Mouse (Mus musculus) layer of hippocampus, postnatal 14 days (tissue): ENCODE measurements around the gene Hif3a. TPM values are rescaled to one million over a fixed set of nuclear protein-coding genes. Genes with fewer than 3 reads are reported as not detected.

Experiments
- DNase-seq, 2 experiments: peaks; one replicate each; pipeline ENCODE4 v3.0.0; 2021 to 2022; ENCODE audit warnings: low spot score in 2 of 2, mixed read lengths in 1 of 2
- total RNA-seq, 2 experiments: library from RNA; stranded (reverse); gene quantifications; 2 replicates each; pipeline ENCODE4 v1.2.3; 2021

Gene Hif3a
- total RNA-seq, 2 experiments from 2014 or later: 13.7 to 18.7 TPM

DNA sequence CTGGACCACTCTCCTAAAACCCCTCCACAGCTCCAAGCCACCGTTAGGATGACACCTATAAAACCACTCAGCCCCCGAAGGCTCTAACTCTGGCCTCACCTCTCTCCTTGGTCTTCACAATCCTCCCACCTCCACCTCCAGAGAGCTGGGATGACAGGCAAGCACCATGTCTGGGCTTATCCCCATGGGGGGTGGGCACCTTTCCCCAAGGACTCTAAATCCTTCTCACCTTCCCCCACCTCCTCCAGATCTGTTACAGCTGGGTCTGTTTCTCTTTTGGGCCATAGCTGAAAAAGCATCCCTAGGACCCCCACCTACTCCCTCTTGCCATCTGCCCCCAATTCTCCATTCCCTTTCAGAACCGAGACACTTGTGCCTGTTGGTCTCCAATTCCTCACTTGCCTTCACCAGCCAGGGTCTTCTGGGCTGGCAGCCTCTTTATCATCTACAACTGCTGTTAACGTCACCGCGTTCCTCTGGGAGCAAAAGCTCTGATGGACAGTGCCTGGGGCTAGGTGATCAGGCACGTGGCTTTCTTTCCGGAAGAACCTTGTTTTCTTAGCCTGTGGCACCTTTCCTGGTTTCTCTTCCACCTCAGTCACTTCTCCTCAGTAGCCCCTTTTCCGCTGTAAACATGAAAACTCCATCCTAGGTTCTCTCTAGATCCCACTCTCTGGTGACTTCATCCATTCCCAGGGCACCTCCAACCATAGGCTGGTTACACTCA, 36.2 kb downstream of the Hif3a start:
- DNase-seq: no peak

DNA sequence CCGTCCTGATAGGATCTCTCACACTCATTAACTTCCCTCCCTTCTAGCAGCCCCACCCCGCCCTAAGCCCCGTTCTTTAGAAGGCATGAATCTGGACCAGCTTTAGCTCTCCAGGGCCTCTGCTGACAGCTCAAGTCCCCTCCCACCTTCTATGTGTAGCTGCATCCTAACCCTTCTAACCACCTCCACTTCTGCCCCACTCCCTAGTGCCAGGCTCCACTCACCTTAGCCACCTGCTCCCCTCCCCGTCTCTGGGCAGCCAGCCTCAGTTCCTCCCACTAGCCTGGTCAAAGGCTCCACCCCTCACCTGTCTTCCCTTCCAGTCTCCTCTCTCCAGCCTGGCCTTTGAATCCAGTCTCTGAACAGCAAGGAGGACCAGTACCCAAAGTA, 36.7 kb downstream of the Hif3a start:
- no peak for DNase-seq

DNA sequence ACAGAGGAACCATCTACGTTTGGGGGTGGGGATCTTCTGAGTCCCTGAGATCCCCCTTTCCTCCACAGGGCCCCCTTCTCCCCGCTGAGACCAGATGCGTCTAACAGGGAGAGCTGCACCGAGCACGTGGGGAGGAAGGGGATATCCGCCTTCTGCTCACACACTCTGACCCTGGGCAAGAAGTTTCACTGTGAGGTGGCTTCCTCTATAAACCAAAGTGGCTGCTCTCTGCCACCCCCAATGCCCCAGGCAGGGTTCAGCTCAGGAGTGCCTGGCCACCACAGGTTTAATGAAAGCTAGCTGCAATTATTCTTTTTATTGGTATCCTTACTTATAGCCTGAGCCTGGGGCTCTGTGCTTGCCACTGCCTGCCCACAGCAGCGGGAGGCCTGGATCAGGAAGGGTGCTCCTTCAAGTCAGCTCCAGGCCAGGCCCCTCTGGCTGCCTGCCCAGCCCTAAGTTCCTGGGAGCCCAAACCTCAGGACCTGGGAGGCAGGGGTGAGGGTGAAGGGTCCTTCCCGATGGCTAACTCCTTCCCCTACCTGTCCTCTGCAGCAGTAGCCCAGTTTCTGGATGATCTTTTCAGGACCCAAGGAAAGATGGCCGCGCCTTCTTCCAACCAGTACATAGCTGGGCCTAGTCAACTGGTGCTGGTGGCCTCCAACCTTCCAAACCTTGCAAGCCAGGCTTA, 37.3 kb downstream of the Hif3a start:
- DNase-seq: no peak

- no peak for DNase-seq
Observed at GRCm38 (mm10) chr7:17024141-17024540, 38.1 kb downstream of the Hif3a start.

DNA sequence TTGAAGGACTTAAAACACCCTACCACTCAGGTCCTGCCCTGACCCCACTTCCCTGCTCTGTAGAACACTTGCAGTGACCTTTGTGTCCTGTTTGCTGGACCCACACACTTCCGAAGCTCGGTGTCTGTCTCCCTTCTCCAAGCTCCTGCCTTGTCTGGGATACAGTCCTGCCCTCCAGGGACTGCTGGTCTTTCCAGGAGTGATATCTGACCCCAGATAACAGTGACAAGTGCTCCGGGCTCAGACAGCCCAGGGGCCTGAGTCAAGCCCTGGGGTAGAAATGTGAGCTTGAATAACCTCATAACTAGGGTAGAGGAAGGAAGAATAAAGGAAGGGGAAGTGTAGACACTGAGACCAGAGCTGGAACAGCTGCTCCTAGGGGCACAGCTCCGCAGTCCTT, 38.5 kb downstream of the Hif3a start:
- no peak for DNase-seq

GRCm38 (mm10) chr7:17022176-17022575, 40.1 kb downstream of the Hif3a start:
- no peak for DNase-seq

DNA sequence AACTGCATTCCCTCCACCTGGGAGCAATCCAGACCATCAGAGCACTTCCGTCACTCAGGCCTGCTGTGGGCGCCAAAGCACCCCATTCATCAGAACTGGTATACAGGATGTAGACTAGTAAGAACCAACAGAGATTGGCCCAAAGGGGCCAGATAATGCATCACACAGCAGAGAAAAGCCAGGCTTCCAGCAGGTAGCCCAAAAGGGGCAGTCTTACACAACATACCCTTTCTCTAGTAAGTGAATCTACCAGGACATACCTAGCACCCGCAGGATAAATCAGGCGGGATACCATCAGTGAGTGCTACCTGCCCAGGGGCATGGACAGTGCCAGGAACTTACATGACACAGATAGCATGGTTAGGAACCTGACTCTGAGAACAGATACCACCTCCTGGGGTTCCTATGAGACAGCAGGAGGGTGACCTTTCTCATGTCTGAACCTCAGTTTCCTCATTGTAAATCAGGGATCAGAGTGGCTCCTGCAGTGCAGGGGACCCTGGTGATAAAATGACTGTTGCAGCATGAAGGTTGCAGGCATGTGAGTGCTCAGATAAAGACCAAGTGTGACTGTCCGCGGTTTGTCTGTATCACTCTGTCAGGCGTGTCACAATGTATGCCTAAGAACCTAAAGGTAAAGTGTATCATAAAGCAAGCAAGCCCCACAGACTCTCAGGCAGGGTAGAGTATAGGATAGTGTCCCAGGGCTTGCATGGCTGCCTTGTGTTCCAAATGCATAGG, 42.6 kb downstream of the Hif3a start:
- no peak for DNase-seq

DNA sequence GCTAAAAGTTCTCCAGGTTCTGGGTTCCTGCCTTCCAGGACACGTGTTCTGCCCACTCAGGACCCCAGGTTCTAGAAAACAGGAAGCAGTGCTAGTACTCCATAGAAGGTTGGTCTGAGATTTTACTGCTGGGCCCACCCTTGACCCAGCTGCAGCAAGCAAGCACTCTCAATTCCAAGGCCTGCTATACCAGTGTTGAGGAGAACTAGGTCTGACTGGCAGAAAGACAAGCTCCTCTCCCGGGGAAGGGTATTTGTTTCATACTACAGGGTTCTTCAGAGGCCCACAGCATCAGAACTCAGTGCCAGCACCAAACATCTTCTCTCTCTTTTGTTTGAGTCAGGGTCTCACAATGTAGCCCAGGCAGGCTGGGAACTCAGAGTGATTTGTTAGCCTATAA, 44.3 kb downstream of the Hif3a start:
- DNase-seq: no peak

GRCm38 (mm10) chr7:17017036-17017435, 45.2 kb downstream of the Hif3a start:
- peak; percentile 83 to 94 for DNase-seq

GRCm38 (mm10) chr7:17015381-17015780, 46.8 kb downstream of the Hif3a start:
- no peak for DNase-seq

DNA sequence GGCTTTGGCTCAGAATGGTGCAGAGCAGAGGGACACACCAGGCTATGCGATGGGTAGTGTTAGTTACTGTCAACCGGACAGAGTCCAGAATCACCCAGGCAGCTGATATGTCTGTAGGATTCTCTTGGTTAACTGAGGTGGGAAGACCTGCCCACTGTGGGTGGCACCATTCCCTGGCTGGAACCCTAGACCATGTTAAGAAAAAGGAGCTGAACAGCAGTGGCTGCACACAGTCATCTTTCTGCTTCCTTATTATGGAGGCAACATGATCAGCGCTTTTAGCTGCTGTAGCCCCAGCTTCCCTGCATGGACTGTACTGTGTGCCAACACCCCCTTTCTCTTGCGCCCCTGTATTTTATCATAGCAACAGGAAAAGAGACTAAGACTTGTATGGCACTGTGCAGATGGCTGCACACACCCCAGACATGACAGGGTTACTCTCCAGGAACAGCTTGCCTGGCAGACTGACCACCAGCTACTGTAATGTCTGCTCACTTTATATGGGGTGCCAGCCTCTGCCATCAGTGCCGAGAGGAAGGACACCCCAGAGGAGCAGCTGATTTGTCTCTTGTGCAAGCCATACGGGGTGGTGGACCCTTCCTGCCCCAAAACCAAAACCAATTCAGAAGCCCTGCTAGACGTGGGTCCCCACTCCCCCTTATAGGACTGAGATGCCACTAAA, 50.2 kb downstream of the Hif3a start:
- DNase-seq: no peak

GRCm38 (mm10) chr7:17010010-17010347, 52.2 kb downstream of the Hif3a start:
- DNase-seq: no peak

DNA sequence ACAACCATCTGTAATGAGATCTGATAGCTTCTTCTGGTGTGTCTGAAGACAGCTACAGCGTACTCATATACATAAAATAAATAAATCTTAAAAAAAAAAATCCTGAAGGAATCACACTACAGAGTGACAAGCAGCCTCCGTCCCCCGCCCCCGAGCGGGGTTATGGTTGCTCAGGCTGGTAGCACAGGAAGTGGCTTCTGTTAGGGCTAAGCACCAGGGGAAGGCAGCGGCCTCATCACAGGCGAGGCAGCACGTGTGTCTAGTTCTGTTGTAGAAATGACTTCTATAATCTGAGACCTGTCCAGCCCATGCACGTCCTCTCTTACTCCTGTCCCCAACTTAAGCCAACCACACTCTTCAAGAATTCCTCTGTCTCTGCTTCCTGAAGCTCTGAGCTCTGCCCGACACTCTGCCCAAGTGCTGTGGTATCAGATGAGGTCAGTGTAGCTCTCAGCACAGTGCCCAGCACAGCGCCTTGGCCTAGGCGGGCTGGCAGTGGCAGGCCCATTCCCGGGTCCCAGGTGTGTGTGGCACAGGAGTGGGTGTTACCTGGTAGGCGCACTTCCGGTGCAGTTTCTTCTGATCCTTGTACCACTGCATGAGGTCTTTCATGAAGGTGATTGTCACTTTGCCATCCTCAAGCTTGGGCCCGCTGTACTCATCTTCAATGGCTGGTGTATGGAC, 52.8 kb downstream of the Hif3a start:
- no peak for DNase-seq

DNA sequence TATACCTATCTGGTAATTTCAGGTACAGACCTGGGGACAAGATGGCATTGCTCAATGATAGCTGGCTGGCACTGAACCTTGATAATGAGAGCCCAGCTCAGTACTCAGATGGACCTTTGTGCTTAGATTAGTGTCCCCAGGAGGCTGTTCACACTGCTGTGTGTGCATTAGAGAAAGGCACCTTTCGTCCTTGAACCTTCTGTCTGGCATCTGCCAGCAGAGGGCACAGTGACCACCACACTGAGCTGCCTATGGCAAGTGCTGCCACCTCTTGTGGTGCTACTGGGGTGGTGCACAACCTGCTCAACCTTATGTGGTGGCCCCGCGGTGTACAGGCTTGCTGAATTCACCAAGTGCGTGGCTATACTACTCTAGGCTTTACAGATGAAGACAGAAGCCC, 54.9 kb downstream of the Hif3a start:
- no peak for DNase-seq

DNA sequence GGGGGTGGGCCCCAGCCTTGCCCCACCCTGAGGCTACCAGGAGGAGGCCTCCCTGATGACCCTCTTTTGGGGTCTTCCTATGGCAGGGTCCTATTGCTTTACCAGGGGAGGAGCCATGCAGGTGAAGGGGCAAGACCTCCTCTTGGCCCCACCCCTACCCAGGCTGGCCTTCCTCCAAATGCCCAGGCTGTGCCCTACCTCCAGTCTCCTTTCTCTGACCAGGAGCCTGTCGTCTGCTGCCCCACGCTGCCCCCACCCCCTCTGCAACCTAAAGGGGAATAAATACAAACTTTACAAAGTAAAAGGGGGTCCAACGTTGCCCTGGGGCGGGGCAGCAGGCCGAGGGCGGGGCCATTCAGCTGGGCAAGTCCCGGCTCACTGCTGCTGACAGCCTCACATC, 57.5 kb downstream of the Hif3a start:
- DNase-seq: no peak

DNA sequence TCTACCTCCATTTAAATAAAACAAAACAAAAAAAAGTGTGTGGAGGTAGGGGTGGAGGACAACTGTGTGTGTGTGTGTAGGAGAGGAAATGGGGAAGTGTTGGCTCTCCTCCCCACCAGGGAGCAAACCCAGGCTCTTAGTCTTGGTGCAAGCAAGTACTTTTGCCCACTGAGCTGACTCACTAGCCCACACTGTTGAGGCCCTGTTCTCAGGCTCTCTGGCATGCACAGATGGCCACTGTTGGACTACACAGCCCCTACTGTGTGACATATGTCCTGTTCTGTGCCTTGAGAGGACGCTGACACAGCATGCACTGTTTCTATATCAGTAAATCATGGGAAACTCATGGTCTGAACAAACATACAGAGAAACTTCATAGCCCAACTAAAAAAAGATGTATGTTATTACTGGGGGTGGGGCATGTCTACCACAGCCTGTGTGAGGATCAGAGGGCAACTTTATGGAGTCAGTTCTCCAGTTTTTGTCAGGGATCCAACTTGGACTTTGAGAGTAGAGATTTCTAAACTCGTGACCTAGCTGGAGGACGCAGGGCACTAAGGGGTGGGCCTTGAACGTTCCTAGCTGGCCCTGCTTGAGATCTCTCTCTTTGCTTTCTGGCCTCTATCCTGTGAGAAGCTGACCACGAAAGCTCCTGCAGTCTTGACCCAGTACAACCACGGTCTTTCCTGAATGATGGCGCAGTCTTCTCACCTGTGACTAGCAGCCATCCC, 58.8 kb downstream of the Hif3a start:
- DNase-seq: no peak

DNA sequence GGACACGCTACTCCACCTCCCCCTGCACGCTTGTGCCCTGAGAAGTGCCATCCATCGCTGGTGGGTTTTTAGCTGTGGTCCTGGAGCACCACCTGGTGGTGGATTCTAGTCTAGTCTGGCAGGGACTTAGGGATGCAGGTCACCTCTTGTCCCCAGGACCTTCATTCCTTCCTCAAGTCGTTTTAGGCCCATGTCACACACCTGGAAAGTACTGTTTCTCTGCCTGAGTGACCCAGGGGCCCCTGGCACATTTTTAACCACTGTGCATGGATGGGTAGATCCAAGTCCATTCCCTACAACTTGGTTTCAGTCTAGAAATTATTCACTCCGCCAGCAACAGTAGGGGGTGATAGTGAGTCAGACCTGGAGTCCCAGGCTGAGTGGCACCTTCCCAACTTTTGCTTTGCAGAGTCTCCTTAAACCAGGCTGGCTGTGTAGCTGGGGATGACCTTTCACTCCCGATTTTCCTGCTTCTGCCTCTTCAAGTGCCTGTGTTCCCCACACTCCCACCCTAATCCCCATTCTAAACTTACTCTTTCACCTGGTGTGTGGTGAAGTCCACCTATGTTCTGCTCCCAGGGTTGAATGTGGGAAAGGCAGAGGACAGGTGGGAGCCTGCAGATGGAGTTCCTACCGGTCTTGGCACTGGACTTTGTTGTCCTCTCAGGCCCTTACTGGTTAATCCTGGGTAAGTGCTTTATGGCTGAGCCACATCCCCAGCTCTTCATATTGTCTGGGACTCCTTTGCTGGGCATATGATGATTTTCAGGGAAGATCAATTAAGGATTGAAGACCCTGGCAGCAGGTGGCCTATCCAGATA, 59.6 kb downstream of the Hif3a start:
- DNase-seq: peak; percentile 84 to 90

DNA sequence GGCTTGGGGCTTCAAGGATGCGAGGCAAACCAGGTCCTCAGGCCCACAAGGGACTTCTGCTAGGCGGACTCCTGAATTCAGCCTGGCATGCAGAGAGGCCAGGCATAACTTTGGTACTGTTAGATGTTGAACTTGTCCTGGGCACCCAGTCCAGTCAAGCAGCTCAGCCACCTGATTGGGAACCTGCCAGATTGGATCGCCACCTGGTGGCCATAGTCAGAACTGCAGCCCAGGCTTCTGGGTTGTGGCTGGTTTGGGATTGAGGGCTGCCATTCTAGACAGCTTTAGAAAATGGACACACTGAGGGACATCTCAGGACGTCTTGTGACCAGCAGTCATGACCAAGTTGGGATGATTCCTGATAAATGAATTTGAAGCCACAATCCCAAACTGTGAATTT, 62.6 kb downstream of the Hif3a start:
- peak; percentile 90 for DNase-seq

DNA sequence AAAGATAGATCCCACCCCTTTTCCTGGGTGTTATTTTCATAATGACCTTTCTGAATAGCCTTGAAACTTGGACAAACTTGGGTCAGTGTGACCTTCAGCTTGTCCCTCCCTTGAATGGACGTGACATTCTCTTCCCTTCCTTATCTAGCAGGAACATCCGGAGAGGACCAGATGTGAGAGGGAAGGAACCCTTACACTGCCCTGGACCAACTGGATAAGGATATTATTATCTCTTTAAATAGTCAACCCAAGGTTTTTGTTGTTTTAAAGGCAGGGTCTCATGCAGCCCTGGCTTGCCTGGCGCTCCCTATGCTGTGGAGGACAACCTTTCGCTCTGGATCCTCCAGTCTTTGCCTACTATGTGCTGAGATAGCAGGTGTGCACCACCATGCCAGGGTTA, 63.0 kb downstream of the Hif3a start:
- DNase-seq: no peak

DNA sequence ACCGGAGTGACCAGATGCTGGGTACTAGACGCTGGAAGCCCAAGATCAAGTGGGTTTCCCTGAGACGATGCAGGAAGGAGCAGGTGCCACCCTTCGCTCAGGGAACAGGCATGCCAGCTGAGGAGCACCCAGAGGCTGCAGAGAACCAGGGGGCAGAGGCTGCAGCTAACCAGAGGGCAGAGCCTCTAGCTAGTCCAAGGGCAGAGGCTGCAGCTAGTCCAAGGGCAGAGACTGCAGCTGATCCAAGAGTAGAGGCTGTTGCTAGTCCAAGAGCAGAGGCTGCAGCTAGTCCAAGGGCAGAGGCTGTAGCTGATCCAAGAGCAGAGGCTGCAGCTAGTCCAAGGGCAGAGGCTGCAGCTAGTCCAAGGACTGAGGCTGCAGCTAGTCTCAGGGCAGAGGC, 66.9 kb downstream of the Hif3a start:
- no peak for DNase-seq
